Comparison of ENCODE assay signal across 19 mouse cellular contexts in the genomic region with DNA sequence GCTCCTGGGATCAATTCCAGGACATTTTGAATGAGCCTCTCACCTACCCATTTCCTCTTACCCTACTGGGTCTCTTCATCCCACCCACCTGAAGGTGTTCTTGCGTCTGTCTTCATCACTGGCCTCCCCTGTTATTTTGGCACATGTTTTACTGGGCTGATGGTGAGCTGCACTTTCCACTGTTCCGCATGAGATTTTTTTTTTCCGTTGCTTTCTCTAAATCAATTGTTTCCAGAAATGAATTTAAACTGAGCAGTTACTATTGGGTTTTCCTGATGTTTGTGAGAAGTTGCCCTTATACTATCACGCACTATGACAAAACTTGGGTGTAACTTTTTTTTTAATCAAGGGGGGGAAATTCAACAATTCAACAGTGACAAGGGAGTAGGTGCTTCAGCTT.
DNase-seq lines count a peak whose midpoint lies in the region; TF ChIP-seq lines count a peak whose summit lies in the region.
"Had no signal": no experiment of that assay in that cellular context is flagged by ENCODE, and none has a peak within 500 bp of the region (broad histone marks: within the 10 kb centered on the region; RNA-seq: fewer than 3 reads in every experiment).

No protein-coding gene starts in this region.

- H3K4me3 ChIP-seq in cerebellum, adult 2 months (replicated peaks; ENCODE audit: insufficient read depth, low read depth, low read length): no peak overlapping the region
- H3K4me3 ChIP-seq: embryonic facial prominence, embryonic 13.5 days; embryonic facial prominence, embryonic 15.5 days; erythroblast, embryonic 14.5 days; forebrain, embryonic 10.5 days; forebrain, embryonic 12.5 days had no signal

- TF ChIP-seq CTCF in cerebellum, adult 2 months (IDR thresholded peaks at IDR 0.05; ENCODE audit: borderline replicate concordance, insufficient read depth, low read depth, low read length): no peak

- DNase-seq in cerebellum, adult 2 months: no peak
- no peak for DNase-seq in cerebellum, postnatal 36 days
- peak; percentile 14 to 27 for DNase-seq in cerebellum, postnatal 10 days
- no peak for DNase-seq in cerebellum, adult 18-20 months
- DNase-seq in lung, postnatal 36 days: peak; percentile 27
- no peak for DNase-seq in lung, postnatal 4 days
- DNase-seq: adrenal gland, adult 2 months; adrenal gland, postnatal 10 days; adrenal gland, postnatal 25 days; B cell, adult 2 months; cerebellum, adult 11 months; cerebellum, adult 8-10 months; cerebellum, postnatal 14 days; embryo, embryonic 11 days had no signal

- peak overlapping the region; percentile 16; the same call in 1 of the 2 replicates for H3K27ac ChIP-seq in cerebellum, adult 2 months (ENCODE audit: insufficient read depth, low read length)
- H3K27ac ChIP-seq: embryonic facial prominence, embryonic 13.5 days; embryonic facial prominence, embryonic 15.5 days; forebrain, embryonic 10.5 days; forebrain, embryonic 12.5 days had no signal

- no peaks in the 10 kb centered on the region for H3K27me3 ChIP-seq in cerebellum, adult 2 months (ENCODE audit: control insufficient read depth, insufficient read depth, low read length)
- H3K27me3 ChIP-seq: embryonic facial prominence, embryonic 13.5 days; embryonic facial prominence, embryonic 15.5 days; forebrain, embryonic 12.5 days had no signal

- H3K4me1 ChIP-seq in cerebellum, adult 2 months (ENCODE audit: control insufficient read depth, insufficient read depth, low read length): peaks cover 16% of the 10 kb centered on the region; the same call in 1 of the 2 replicates
- H3K4me1 ChIP-seq: forebrain, embryonic 10.5 days had no signal

- WGBS in cerebellum, adult 2 months: 45% methylated on average over 4 of the region's 4 CpGs

- no peak for TF ChIP-seq POLR2A in cerebellum, adult 2 months (IDR thresholded peaks at IDR 0.05; ENCODE audit: borderline replicate concordance, insufficient read depth, low read length)

Comparison
In these comparisons a context has a peak if more than half of its experiments do, and no peak if none do; other contexts are left out.
1. DNase-seq: peak in cerebellum, postnatal 10 days (2 of 2) and lung, postnatal 36 days (single experiment); none in cerebellum, adult 2 months (0 of 2), cerebellum, postnatal 36 days (0 of 2), cerebellum, adult 18-20 months (0 of 2) and lung, postnatal 4 days (0 of 2).